Mouse (Mus musculus): ENCODE results near the gene Zfp260. TPM values are rescaled to one million over a fixed set of nuclear protein-coding genes. Genes with fewer than 3 reads are reported as not detected.

Zfp260 gene
- total RNA-seq (2012; rRNA removed): 33.5 and 40.4 TPM in 2 replicates

- TF ChIP-seq MAFK (IDR thresholded peaks at IDR 0.05; ENCODE audit: insufficient read depth, low read depth, low read length): no peak
- no peak for TF ChIP-seq ZC3H11A (IDR thresholded peaks at IDR 0.05; ENCODE audit: borderline replicate concordance, low read depth, low read length)
- TF ChIP-seq CHD2 (IDR thresholded peaks at IDR 0.05; ENCODE audit: low read depth, low read length): 0 out of 2 replicates have a peak, but pooled peaks have one; percentile 68
- no peak for TF ChIP-seq ZNF384 (IDR thresholded peaks at IDR 0.05; ENCODE audit: low read depth, low read length)
- peak; percentile 92 for TF ChIP-seq HCFC1 (IDR thresholded peaks at IDR 0.05; ENCODE audit: borderline replicate concordance, insufficient read depth, low read length)
- Histone ChIP-seq H3K4me3 (ENCODE audit: insufficient read depth in 1 of 2, low read depth in 1 of 2, low read length in 2 of 2, poor library complexity in 1 of 2, severe bottlenecking in 1 of 2) (peak within 1 kb of the TSS; percentile 77 to 82), H3K9ac (ENCODE audit: insufficient read depth, low read depth, low read length, poor library complexity, severe bottlenecking) (peak within 1 kb of the TSS; percentile 95), H3K27ac (ENCODE audit: insufficient read depth, low read depth, low read length, poor library complexity, severe bottlenecking) (peak within 1 kb of the TSS; percentile 80), H3K36me3 (ENCODE audit: control insufficient read depth, insufficient read depth, low read length, poor library complexity, severe bottlenecking) (no peaks in the 10 kb centered on the region), H3K9me3 (ENCODE audit: control insufficient read depth, insufficient read depth, low read depth, low read length) (no peaks in the 10 kb centered on the region), H3K4me1 (ENCODE audit: control insufficient read depth in 2 of 2, insufficient read depth in 2 of 2, low read length in 2 of 2, poor library complexity in 1 of 2) (peaks cover 2 to 18% of the 10 kb centered on the region in 2 experiments; a peak in 2 of 4 replicates)
- in situ Hi-C loops (cut with MboI; ENCODE audit: low sequenced_read_pairs in 2 of 2, unreplicated experiment in 2 of 2): no loop called here
- peak; percentile 91 for DNase-seq (ENCODE audit: low read depth, low spot score)
Observed at GRCm38 (mm10) chr7:30094646-30095429, at the start of gene Zfp260. TSS of gene Zfp260 (plus strand) at chr7:30094777.

GRCm38 (mm10) chr7:30048126-30048525 lies 46.5 kb upstream of the Zfp260 start:
- in situ Hi-C loops (cut with MboI; ENCODE audit: low sequenced_read_pairs in 2 of 2, unreplicated experiment in 2 of 2): no loop called here
- TF ChIP-seq MAFK (IDR thresholded peaks at IDR 0.05; ENCODE audit: insufficient read depth, low read depth, low read length) (no peak), CHD2 (IDR thresholded peaks at IDR 0.05; ENCODE audit: low read depth, low read length) (no peak), HCFC1 (IDR thresholded peaks at IDR 0.05; ENCODE audit: borderline replicate concordance, insufficient read depth, low read length) (no peak), ZNF384 (IDR thresholded peaks at IDR 0.05; ENCODE audit: low read depth, low read length) (no peak), ZC3H11A (IDR thresholded peaks at IDR 0.05; ENCODE audit: borderline replicate concordance, low read depth, low read length) (no peak)
- no peak overlapping the region for H3K27ac ChIP-seq (ENCODE audit: insufficient read depth, low read depth, low read length, poor library complexity, severe bottlenecking)
- no peaks in the 10 kb centered on the region for H3K4me1 ChIP-seq (ENCODE audit: control insufficient read depth in 2 of 2, insufficient read depth in 2 of 2, low read length in 2 of 2, poor library complexity in 1 of 2)
- H3K4me3 ChIP-seq (ENCODE audit: insufficient read depth in 1 of 2, low read depth in 1 of 2, low read length in 2 of 2, poor library complexity in 1 of 2, severe bottlenecking in 1 of 2): no peak overlapping the region
- DNase-seq (ENCODE audit: low read depth, low spot score): no peak
- H3K36me3 ChIP-seq (ENCODE audit: control insufficient read depth, insufficient read depth, low read length, poor library complexity, severe bottlenecking): no peaks in the 10 kb centered on the region
- H3K9me3 ChIP-seq (ENCODE audit: control insufficient read depth, insufficient read depth, low read depth, low read length): no peaks in the 10 kb centered on the region
- H3K9ac ChIP-seq (ENCODE audit: insufficient read depth, low read depth, low read length, poor library complexity, severe bottlenecking): no peak overlapping the region

- H3K27ac ChIP-seq (ENCODE audit: insufficient read depth, low read depth, low read length, poor library complexity, severe bottlenecking): no peak within 1 kb of the TSS
- DNase-seq (ENCODE audit: low read depth, low spot score): peak; percentile 82
- TF ChIP-seq HCFC1 (IDR thresholded peaks at IDR 0.05; ENCODE audit: borderline replicate concordance, insufficient read depth, low read length) (peak; percentile 93), ZC3H11A (IDR thresholded peaks at IDR 0.05; ENCODE audit: borderline replicate concordance, low read depth, low read length) (no peak)
- H3K36me3 ChIP-seq (ENCODE audit: control insufficient read depth, insufficient read depth, low read length, poor library complexity, severe bottlenecking): 0 out of 2 replicates have a peak, but pooled peaks cover 2% of the 10 kb centered on the region
- H3K9ac ChIP-seq (ENCODE audit: insufficient read depth, low read depth, low read length, poor library complexity, severe bottlenecking): peak within 1 kb of the TSS; percentile 75; the same call in 1 of the 2 replicates
- no peaks in the 10 kb centered on the region for H3K4me1 ChIP-seq (ENCODE audit: control insufficient read depth in 2 of 2, insufficient read depth in 2 of 2, low read length in 2 of 2, poor library complexity in 1 of 2)
- in situ Hi-C loops (cut with MboI; ENCODE audit: low sequenced_read_pairs in 2 of 2, unreplicated experiment in 2 of 2): no loop called here
- H3K4me3 ChIP-seq (ENCODE audit: insufficient read depth in 1 of 2, low read depth in 1 of 2, low read length in 2 of 2, poor library complexity in 1 of 2, severe bottlenecking in 1 of 2): peak within 1 kb of the TSS; percentile 81 to 90
- H3K9me3 ChIP-seq (ENCODE audit: control insufficient read depth, insufficient read depth, low read depth, low read length): no peaks in the 10 kb centered on the region
Observed at GRCm38 (mm10) chr7:30050882-30051548, 43.6 kb upstream of the Zfp260 start, which contains the start of gene Zfp14. TSS of gene Zfp14 (minus strand) at chr7:30051380.

GRCm38 (mm10) chr7:30053591-30053990 lies 41.0 kb upstream of the Zfp260 start:
- no peak overlapping the region for H3K27ac ChIP-seq (ENCODE audit: insufficient read depth, low read depth, low read length, poor library complexity, severe bottlenecking)
- H3K4me1 ChIP-seq (ENCODE audit: control insufficient read depth in 2 of 2, insufficient read depth in 2 of 2, low read length in 2 of 2, poor library complexity in 1 of 2): no peaks in the 10 kb centered on the region
- no peak overlapping the region for H3K9ac ChIP-seq (ENCODE audit: insufficient read depth, low read depth, low read length, poor library complexity, severe bottlenecking)
- no peak for DNase-seq (ENCODE audit: low read depth, low spot score)
- no peak overlapping the region for H3K4me3 ChIP-seq (ENCODE audit: insufficient read depth in 1 of 2, low read depth in 1 of 2, low read length in 2 of 2, poor library complexity in 1 of 2, severe bottlenecking in 1 of 2)
- TF ChIP-seq ZNF384 (IDR thresholded peaks at IDR 0.05; ENCODE audit: low read depth, low read length) (0 out of 2 replicates have a peak, but pooled peaks have one; percentile 32), CHD2 (IDR thresholded peaks at IDR 0.05; ENCODE audit: low read depth, low read length) (no peak), HCFC1 (IDR thresholded peaks at IDR 0.05; ENCODE audit: borderline replicate concordance, insufficient read depth, low read length) (no peak)
- in situ Hi-C loops (cut with MboI; ENCODE audit: low sequenced_read_pairs in 2 of 2, unreplicated experiment in 2 of 2): no loop called here
- no peaks in the 10 kb centered on the region for H3K9me3 ChIP-seq (ENCODE audit: control insufficient read depth, insufficient read depth, low read depth, low read length)
- peaks cover 10% of the 10 kb centered on the region for H3K36me3 ChIP-seq (ENCODE audit: control insufficient read depth, insufficient read depth, low read length, poor library complexity, severe bottlenecking)

Data from ES-E14 (cell line).